Mouse (Mus musculus) frontal cortex, postnatal 10 days (tissue): ENCODE measurements around the gene Klhl23.
"Not testable (repeated sequence)": the region's sequence is repeated elsewhere in the genome, so short reads cannot be mapped to it uniquely, and the experiment has no call there.

Experiments
- DNase-seq, 2 experiments: peaks; one replicate each; pipeline ENCODE4 v3.0.0; 2022; ENCODE audit warnings: low spot score in 2 of 2, mixed read lengths in 1 of 2

Gene Klhl23

GRCm38 (mm10) chr2:69821711-69822110, at the start of gene Klhl23:
TSS of gene Klhl23 (plus strand) at chr2:69821944.
- DNase-seq: no peak

DNA sequence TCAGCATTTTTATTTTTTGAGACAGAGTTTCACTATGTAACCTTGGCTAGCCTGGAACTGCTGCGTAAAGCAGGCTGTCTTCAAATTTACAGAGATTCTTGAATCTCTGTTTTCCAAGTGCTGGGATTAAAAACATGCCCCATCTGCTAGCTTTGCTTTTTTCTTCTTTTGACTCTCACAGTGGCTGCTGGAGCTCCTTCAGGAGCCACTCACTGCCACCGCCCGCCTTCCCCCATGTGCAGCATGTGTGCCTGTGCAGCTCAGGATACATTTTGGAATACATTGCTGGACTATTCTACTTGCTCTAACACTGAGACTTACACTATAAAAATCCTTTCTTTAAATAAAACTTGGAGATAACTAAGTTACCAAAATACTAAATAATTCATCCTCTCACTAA, 48.4 kb upstream of the Klhl23 start:
- DNase-seq: peak; percentile 21 to 49

GRCm38 (mm10) chr2:69777985-69778835, 43.5 kb upstream of the Klhl23 start:
- DNase-seq: no peak

- no peak for DNase-seq
These were observed 42.9 kb upstream of the Klhl23 start for GRCm38 (mm10) chr2:69778836-69779177.

- no peak for DNase-seq
These were observed 32.8 kb upstream of the Klhl23 start for GRCm38 (mm10) chr2:69788974-69789373.

DNA sequence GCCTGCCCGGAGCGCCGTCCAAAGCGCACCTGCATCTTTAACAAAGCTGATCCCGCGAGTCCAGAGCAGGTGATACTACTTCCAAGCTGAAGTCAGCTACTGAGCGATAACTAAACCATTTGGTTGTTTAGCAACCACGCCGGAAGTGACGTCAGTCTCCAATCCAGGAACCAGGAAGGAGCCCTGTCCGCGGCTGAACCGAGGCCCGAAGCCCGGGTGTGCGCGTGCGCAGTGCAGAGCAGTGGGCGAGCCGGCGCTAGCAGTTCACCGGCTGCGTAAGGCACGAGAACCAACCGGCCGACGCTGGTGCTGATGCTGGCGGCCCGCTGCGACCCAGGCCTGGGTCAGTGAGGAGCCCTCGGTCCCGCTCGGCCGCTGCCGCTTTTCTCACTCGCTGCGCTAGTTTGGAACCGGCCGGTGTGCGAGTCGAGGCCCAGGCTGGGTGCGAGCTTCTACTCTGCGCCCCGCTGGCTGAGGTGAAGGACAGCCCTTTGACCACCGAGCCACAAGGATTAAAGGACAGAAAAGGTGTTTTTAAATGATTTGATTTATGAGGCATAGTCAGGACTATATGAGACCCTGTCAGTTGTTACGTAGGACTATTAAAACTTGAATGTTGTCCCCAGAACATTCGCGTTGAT, 32.2 kb upstream of the Klhl23 start, which contains the start of the genes Ccdc173 and Phospho2:
Gene Ccdc173 (minus strand): TSS at position 147 of the 641 bp plus-strand sequence.
Gene Phospho2 (plus strand): TSS at position 195 of the 641 bp plus-strand sequence.
- DNase-seq: peak; percentile 96 to 98

DNA sequence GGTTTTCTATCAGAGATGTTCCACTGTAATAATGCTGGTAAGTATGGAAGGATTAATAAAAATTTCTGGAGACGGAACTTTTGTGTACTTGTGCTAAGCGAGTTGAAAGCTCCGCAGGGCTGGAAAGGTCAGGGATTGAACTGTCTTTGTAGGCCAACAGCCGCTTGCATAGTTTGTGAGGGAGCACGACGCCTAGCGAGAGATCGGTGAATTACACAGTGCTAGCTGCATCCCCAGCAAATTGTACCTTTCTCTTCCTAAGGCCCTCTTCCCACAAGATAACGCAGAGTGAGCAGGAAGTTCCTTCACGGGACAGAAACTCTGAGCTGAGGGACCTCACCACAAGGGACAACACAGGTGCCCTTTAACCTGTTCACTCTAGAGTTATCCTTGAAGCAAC, 31.5 kb upstream of the Klhl23 start:
- peak; percentile 32 to 75 for DNase-seq

- no peak for DNase-seq
These were observed 31.0 kb upstream of the Klhl23 start for GRCm38 (mm10) chr2:69790722-69791121.

GRCm38 (mm10) chr2:69802911-69803312, 18.8 kb upstream of the Klhl23 start:
- peak in 1 of 2 experiments; percentile 39 for DNase-seq

DNA sequence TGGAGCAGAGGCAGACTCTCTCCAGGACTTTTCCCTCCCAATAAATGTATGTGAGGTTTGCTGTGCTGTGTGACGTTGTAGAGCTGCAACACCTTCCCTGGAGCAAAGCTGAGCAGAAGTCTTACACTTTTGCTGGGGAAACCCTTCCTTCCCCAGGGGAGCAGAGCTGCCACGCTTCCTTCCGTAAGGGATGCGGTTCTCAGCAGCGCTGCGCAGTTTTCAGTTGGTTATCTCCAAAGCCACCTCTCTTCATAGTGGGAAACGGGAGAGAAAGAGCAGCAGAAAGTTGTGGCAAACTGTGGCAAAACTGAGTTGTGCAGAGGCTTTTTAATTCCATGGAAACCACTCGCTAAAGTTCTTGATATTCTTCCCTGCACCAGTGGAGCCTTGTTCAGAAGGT, 18.0 kb upstream of the Klhl23 start:
- DNase-seq: no peak

- DNase-seq: not testable (repeated sequence)
These were observed 17.1 kb upstream of the Klhl23 start for GRCm38 (mm10) chr2:69804663-69805062.

GRCm38 (mm10) chr2:69810169-69810568, 11.6 kb upstream of the Klhl23 start:
- DNase-seq: no peak

DNA sequence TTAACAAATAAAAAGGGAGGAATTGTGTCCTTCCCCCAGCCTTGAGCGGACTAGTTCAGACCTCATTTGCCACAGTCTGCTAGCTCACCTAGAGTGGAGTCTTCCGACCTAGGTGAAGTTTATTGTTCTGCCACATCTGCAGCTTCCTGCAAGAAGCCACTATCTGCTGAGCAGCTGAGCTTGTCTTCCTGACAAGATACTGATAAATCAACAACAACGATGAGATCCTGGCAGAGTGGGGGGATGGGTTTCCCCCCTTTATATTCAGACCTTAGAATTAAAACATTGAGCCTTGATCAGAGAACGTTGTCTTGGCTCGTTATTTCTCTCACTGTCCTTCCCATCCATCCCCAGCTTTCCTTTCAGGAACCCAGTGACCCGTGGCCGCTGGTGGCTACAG, 10.4 kb upstream of the Klhl23 start:
- DNase-seq: not testable (repeated sequence)

- DNase-seq: no peak
These were observed 5.2 kb upstream of the Klhl23 start for GRCm38 (mm10) chr2:69816575-69816974.

GRCm38 (mm10) chr2:69818350-69819085, 3.2 kb upstream of the Klhl23 start:
- DNase-seq: no peak

DNA sequence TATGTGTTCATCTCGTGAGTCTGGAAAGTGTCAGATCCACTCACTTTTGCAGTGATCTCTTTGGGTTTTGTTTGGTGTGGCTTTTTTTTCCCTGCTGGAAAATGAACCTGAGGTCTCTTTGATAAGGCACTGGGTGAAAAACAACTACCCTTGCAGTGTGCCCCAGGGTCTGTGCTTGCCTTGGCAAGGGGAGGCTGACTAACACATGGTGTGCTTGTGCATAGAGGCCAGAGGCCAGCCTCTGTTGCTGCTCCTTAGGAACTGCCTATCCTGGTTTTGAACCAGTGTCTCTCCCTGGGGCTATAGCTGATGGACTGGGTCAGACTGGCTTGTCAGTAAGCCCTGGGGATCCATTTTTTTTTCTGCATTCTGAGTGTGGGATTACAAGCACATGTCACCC, 1.5 kb upstream of the Klhl23 start:
- no peak for DNase-seq

GRCm38 (mm10) chr2:69822361-69823128, 801 bp downstream of the Klhl23 start:
- peak in 1 of 2 experiments; percentile 53 for DNase-seq

DNA sequence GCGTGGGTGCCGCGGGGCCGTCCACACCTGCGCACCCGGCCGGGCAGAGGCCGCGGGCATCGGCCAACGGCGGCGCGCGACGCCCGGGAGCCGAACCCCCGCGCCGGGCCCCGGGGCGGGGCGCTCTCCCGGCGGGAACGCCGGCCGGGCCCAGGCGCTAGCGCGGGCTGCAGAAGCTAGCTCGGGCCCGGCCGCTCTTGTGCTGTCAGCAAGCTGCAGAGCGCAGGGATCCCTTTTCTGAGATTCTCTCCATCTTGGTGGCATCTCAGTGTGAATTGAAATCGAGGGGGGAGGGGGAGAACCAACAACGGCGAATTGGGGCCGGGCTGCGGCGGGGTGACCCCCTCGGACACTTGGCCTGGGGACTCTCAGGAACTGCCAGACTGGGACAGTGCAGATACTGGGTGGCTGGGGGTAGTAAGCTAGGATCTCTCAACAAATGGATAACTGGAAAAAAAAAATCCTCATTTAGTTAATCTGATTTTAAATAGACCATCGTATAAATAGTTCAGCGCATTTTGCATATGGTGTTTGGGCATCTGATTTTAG, 1.5 kb downstream of the Klhl23 start:
- DNase-seq: peak in 1 of 2 experiments; percentile 40

DNA sequence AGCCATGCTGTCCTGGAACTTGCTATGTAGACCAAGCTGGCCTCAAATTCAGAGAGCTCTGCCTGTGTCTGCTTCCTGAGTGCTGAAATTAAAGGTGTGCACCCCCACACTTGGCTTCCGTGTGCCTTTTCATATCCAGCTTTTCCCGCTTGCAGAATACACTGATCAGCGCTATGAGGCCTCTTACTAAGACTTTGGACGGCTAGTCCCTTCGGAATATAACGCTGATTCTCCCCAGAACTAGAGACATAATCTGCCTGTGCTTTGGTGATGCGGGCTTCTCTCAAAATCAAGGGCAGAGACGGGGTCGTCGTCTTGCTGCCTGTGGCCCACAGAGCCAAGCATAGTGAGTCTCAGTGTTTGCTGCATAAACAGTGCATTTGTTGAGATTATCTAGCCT, 4.2 kb downstream of the Klhl23 start:
- DNase-seq: no peak

GRCm38 (mm10) chr2:69826380-69826779, 4.6 kb downstream of the Klhl23 start:
- no peak for DNase-seq

- no peak for DNase-seq
These were observed 6.3 kb downstream of the Klhl23 start for GRCm38 (mm10) chr2:69828031-69828430.
